Mouse (Mus musculus): ENCODE measurements around the gene Eno2. TPM values are rescaled to one million over a fixed set of nuclear protein-coding genes. Genes with fewer than 3 reads are reported as not detected.

The Eno2 gene
- polyA plus RNA-seq, 1 experiment from 2014 or later: 34.6 TPM

DNA sequence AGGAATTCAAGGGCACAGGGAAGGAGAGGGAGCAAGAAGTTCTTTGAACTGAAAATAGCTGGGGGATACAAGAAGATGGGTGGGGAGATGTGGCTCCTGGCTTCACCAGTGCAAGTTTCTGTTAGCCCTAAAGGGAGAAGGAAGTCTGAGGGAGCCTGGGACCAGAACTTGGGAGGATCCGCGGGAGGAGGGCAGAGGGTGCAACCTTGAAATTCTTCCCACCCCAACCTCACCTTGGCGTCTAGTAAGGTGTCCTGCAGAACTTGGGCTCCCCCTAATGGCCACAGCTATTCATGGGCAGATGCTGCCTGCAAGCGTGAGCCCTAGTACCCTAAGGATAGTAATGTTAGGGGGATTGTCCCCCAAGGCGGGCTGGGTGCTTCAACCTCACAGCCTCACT, 10.2 kb downstream of the Eno2 start:
- H3K4me3 ChIP-seq (ENCODE audit: low read depth, low read length): no peak overlapping the region
- WGBS: 3% methylated on average over 5 of the region's 5 CpGs
- no peaks in the 10 kb centered on the region for H3K36me3 ChIP-seq (ENCODE audit: control insufficient read depth, insufficient read depth, low read length)
- ATAC-seq (no peak), DNase-seq (ENCODE audit: low spot score) (peak; percentile 82)
- H3K9me3 ChIP-seq (replicated peaks; ENCODE audit: control insufficient read depth, low read length): no peaks in the 10 kb centered on the region
- H3K27ac ChIP-seq (ENCODE audit: low read depth, low read length): no peak overlapping the region
- peak overlapping the region; percentile 65 for H3K4me2 ChIP-seq (ENCODE audit: low read length)
- no peak overlapping the region for H3K9ac ChIP-seq (ENCODE audit: low read length)
- no peaks in the 10 kb centered on the region for H3K27me3 ChIP-seq (replicated peaks; ENCODE audit: control insufficient read depth, insufficient read depth, low read length)
- peaks cover 30% of the 10 kb centered on the region for H3K4me1 ChIP-seq (ENCODE audit: control insufficient read depth, insufficient read depth, low read length)

DNA sequence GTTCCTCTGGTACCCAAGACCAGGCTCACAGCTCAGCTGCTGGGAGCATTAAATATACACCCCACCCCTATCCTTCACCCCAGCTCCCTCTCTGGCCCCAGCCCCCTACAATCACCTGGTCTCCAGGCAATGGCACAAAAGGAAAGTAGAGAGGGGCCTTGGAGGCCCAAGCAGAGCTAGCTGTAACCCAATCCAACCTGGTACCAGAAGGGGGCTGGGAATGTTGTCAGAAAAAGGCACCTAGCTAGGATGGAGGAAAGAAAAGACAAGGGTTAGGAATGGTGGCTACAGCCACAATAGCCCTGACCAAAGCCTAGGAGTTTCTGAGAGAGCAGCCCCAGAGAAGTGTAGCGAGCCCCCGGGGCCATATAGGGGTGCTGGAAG, 10.6 kb downstream of the Eno2 start:
- ATAC-seq (no peak), DNase-seq (ENCODE audit: low spot score) (no peak)
- 51% methylated on average over 2 of the region's 2 CpGs for WGBS
- H3K36me3 ChIP-seq (ENCODE audit: control insufficient read depth, insufficient read depth, low read length): no peaks in the 10 kb centered on the region
- H3K27ac ChIP-seq (ENCODE audit: low read depth, low read length): peak overlapping the region; percentile 97
- no peak overlapping the region for H3K9ac ChIP-seq (ENCODE audit: low read length)
- peak overlapping the region; percentile 65 for H3K4me2 ChIP-seq (ENCODE audit: low read length)
- no peaks in the 10 kb centered on the region for H3K9me3 ChIP-seq (replicated peaks; ENCODE audit: control insufficient read depth, low read length)
- no peak overlapping the region for H3K4me3 ChIP-seq (ENCODE audit: low read depth, low read length)
- no peaks in the 10 kb centered on the region for H3K27me3 ChIP-seq (replicated peaks; ENCODE audit: control insufficient read depth, insufficient read depth, low read length)
- H3K4me1 ChIP-seq (ENCODE audit: control insufficient read depth, insufficient read depth, low read length): peaks cover 34% of the 10 kb centered on the region

DNA sequence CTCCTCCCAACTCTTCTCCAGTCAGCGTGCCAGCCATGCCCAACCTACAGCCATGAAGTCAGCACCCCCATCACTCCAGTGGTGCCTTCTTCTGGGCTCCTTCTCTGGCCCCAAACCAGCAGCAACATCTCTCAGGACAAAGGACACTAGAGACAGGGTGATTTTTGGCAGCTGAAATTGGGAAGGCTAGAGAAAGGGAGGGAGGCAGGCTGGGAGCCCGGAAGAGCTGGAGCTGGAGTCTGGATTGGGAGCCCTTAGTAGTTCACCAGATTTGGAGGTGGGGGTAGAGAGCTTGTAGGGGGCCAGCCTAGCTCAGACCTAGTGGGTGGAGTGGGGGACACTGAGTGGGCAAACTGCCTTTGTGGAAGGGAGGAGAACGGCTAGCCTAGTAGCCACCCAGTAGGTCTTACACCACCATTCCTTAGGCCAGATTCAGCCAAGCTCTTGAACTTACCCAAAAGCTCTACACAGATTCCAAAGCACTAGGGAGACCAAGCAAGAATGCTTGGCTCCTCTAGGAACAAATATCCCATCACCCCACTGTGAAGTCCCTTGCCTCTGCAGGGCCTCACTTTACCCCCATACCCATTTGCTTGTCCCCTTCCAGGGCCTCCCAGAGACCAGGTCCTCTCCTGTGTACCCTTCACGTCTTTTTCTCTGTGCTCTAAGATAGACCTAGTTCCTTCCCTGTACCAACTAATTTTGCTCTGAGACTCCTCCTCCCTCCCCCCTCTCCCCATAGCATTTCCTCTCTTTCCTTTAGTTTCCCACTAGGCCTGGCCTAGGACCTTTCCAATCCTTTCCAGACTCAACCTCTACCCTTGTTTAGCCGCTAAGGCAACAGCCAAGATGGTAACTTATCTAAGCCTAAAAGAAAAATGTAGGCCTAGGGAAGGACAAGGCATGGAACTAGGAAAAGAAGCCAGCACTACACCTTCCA, 11.3 kb downstream of the Eno2 start:
- WGBS: 21% methylated on average over 5 of the region's 5 CpGs
- Histone ChIP-seq H3K27me3 (replicated peaks; ENCODE audit: control insufficient read depth, insufficient read depth, low read length) (no peaks in the 10 kb centered on the region), H3K9me3 (replicated peaks; ENCODE audit: control insufficient read depth, low read length) (no peaks in the 10 kb centered on the region), H3K4me1 (ENCODE audit: control insufficient read depth, insufficient read depth, low read length) (peaks cover 39% of the 10 kb centered on the region), H3K4me2 (ENCODE audit: low read length) (peak overlapping the region; percentile 65), H3K27ac (ENCODE audit: low read depth, low read length) (peak overlapping the region; percentile 97), H3K36me3 (ENCODE audit: control insufficient read depth, insufficient read depth, low read length) (peaks cover 4% of the 10 kb centered on the region; the same call in 1 of the 2 replicates), H3K4me3 (ENCODE audit: low read depth, low read length) (peak overlapping the region; percentile 81), H3K9ac (ENCODE audit: low read length) (peak overlapping the region; percentile 96)
- peak; percentile 80 for DNase-seq (ENCODE audit: low spot score)
- ATAC-seq: peak; percentile 30

DNA sequence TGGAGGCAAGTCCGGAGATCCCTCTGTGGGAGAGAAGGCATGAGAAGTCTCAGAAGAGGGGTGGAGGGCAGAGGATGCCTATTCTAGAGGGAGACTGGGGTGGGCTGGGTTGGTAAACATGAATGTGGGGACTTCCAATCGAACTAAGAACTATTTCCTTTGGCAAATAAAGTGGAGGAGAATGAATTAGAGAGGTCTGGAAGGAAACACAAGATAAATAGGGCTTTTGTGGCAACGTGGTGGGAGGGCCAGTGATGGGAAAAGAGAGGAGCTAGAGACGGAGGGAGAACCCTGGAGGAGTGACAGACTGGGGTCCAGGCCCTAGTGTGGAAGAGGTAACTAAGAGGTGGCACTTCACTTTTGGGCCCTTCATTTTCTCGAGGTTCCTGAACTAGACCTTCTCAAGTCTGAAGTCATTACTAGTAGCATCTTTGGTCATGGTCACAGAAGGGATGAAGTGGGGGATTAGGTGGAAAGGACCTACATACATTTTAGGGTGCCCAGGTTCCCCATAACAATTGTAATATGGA, 12.1 kb downstream of the Eno2 start:
- Histone ChIP-seq H3K9ac (ENCODE audit: low read length) (peak overlapping the region; percentile 96), H3K4me2 (ENCODE audit: low read length) (peak overlapping the region; percentile 65), H3K9me3 (replicated peaks; ENCODE audit: control insufficient read depth, low read length) (no peaks in the 10 kb centered on the region), H3K36me3 (ENCODE audit: control insufficient read depth, insufficient read depth, low read length) (peaks cover 5% of the 10 kb centered on the region; the same call in 1 of the 2 replicates), H3K4me1 (ENCODE audit: control insufficient read depth, insufficient read depth, low read length) (peaks cover 39% of the 10 kb centered on the region), H3K27ac (ENCODE audit: low read depth, low read length) (peak overlapping the region; percentile 97), H3K27me3 (replicated peaks; ENCODE audit: control insufficient read depth, insufficient read depth, low read length) (no peaks in the 10 kb centered on the region), H3K4me3 (ENCODE audit: low read depth, low read length) (peak overlapping the region; percentile 81)
- DNase-seq (ENCODE audit: low spot score) (no peak), ATAC-seq (no peak)
- 2% methylated on average over 5 of the region's 5 CpGs for WGBS

DNA sequence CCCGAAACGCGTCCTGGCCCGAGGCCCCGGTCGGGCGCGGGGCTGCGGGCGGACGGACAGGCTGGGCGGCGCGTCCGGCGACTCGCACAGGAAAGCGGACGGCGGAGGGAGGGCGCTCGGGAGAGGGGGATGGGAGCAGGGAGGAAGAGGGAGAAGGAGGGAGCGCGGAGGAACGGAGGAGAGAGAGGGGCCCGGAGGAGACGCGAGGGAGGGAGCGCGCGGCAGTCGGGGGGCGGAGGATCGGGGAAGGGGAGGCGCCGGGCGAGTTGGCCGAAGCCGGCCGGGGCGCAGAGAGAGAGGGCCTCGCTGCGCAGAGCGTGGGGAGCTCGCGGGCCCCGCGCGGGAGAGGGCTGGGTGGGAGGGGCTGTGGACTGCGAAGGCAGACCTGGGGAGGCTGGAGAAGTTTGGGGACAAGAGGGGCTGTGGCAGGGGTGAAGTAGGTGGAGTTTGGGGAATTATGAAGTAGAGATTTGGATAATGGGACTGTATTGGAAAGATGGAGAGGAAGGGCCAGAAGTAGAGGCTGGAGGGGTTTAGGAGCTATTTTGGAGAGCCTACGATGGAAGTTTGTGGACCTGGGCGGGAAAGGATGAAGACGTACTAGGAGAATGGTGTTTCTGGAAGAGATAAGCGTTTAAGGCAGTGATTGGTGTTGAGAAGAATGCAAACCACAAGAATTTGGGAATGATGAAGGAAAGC, 12.7 kb downstream of the Eno2 start:
- WGBS: under 1% methylated on average over 51 of the region's 54 CpGs

DNA sequence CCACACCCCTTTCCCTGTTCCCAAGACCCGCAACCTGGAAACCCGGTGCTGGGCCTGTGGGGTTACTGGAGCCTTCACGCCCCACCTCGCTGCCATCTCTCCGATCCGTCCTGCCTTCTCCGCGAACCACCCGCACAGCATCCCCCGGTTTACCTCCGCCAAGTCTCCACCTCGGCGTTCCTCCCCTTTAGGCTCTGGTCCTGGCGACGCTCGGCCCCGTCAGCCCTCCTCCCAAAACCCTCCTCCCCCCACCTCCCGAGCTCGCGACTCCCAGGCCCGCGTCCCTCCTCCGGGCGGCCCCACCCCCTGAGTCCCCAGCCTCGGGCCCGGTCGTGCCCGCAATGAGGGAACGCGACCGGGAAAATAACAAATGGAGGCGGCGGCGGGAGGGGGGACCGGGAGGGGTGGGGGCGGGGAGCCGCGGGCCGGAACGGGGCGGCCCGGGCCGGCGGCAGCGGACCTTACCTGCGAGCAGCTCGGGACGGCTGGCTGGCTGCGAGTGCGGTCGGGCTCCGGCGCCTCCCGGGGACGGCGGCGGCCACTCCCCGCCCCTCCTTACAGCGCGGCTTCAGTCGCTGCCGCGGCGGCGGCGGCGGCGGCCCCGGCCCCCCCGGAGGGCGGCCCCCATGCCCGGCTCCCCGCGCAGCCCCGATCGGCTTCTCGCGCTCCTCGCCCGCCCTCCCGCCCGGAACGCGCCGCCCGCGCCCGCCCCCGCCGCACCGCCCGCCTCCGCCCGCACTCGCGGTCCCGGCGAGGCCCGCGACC, 13.5 kb downstream of the Eno2 start, which contains the start of the genes Gm45234 and Atn1:
Gene Gm45234, minus strand, starts transcription at position 191 of the 765 bp plus-strand sequence.
Gene Atn1, minus strand, starts transcription at position 694 of the 765 bp plus-strand sequence.
- Histone ChIP-seq H3K27me3 (replicated peaks; ENCODE audit: control insufficient read depth, insufficient read depth, low read length) (no peaks in the 10 kb centered on the region), H3K4me1 (ENCODE audit: control insufficient read depth, insufficient read depth, low read length) (peaks cover 39% of the 10 kb centered on the region), H3K36me3 (ENCODE audit: control insufficient read depth, insufficient read depth, low read length) (peaks cover 5% of the 10 kb centered on the region; the same call in 1 of the 2 replicates), H3K9me3 (replicated peaks; ENCODE audit: control insufficient read depth, low read length) (no peaks in the 10 kb centered on the region), H3K9ac (ENCODE audit: low read length) (peak within 1 kb of the TSS; percentile 96), H3K27ac (ENCODE audit: low read depth, low read length) (peak within 1 kb of the TSS; percentile 97), H3K4me2 (ENCODE audit: low read length) (peak within 1 kb of the TSS; percentile 65), H3K4me3 (ENCODE audit: low read depth, low read length) (peak within 1 kb of the TSS; percentile 81)
- peak; percentile 79 for DNase-seq (ENCODE audit: low spot score)
- ATAC-seq: peak; percentile 65
- WGBS: under 1% methylated on average over 42 of the region's 100 CpGs

More for the DNA sequence above, 12.7 kb downstream of the Eno2 start:
- no peaks in the 10 kb centered on the region for H3K27me3 ChIP-seq (replicated peaks; ENCODE audit: control insufficient read depth, insufficient read depth, low read length)
- H3K4me3 ChIP-seq (ENCODE audit: low read depth, low read length): peak overlapping the region; percentile 81
- ATAC-seq: peak; percentile 72
- peak overlapping the region; percentile 65 for H3K4me2 ChIP-seq (ENCODE audit: low read length)
- H3K36me3 ChIP-seq (ENCODE audit: control insufficient read depth, insufficient read depth, low read length): peaks cover 5% of the 10 kb centered on the region; the same call in 1 of the 2 replicates
- peaks cover 39% of the 10 kb centered on the region for H3K4me1 ChIP-seq (ENCODE audit: control insufficient read depth, insufficient read depth, low read length)
- peak overlapping the region; percentile 97 for H3K27ac ChIP-seq (ENCODE audit: low read depth, low read length)
- DNase-seq (ENCODE audit: low spot score): peak; percentile 85
- H3K9ac ChIP-seq (ENCODE audit: low read length): peak overlapping the region; percentile 96
- no peaks in the 10 kb centered on the region for H3K9me3 ChIP-seq (replicated peaks; ENCODE audit: control insufficient read depth, low read length)

DNA sequence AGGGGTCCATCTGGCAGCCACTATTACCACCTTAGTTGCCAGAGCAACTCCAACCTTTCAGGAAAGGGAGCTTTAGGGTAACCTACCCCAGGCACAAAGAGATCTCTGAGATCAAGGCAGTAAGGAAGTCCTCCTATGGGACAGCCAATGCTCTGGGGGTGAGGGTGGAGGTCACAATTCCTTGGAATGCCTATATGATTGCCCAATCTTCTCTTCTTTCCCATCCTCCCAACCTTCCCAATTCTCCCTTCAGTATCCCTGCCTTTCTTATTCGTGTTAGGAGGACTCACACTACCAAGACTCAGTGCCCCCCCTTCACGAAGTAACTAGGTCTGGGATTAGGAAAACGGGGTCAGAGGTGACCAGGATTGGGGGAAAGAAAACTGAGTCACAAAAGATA, 14.2 kb downstream of the Eno2 start:
- ATAC-seq: no peak
- DNase-seq (ENCODE audit: low spot score): no peak
- WGBS: 0% methylated on average over 3 of the region's 3 CpGs
- peak overlapping the region; percentile 65 for H3K4me2 ChIP-seq (ENCODE audit: low read length)
- no peaks in the 10 kb centered on the region for H3K27me3 ChIP-seq (replicated peaks; ENCODE audit: control insufficient read depth, insufficient read depth, low read length)
- peak overlapping the region; percentile 97 for H3K27ac ChIP-seq (ENCODE audit: low read depth, low read length)
- peak overlapping the region; percentile 81 for H3K4me3 ChIP-seq (ENCODE audit: low read depth, low read length)
- peaks cover 5% of the 10 kb centered on the region; the same call in 1 of the 2 replicates for H3K36me3 ChIP-seq (ENCODE audit: control insufficient read depth, insufficient read depth, low read length)
- peaks cover 39% of the 10 kb centered on the region for H3K4me1 ChIP-seq (ENCODE audit: control insufficient read depth, insufficient read depth, low read length)
- peak overlapping the region; percentile 96 for H3K9ac ChIP-seq (ENCODE audit: low read length)
- H3K9me3 ChIP-seq (replicated peaks; ENCODE audit: control insufficient read depth, low read length): no peaks in the 10 kb centered on the region

DNA sequence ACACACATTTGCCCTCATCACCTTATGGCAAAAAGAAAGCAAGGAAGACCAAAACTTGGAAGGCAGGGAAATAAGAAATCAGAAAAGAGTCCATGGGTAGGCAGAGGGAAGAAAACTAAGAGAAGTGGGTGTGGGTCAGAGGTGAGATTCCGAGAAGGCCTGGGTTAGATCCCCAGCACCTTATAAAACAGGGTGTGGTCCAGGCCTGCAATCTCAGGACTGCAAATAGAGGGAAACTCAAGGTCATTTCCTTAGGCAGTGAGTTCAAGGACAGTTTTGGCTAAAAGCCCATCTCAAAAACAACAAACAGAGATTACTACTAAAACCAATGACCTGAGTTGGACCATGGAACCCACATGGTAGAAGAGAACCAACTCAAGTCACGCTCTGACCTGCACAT, 15.6 kb downstream of the Eno2 start:
- Histone ChIP-seq H3K9me3 (replicated peaks; ENCODE audit: control insufficient read depth, low read length) (no peaks in the 10 kb centered on the region), H3K4me2 (ENCODE audit: low read length) (peak overlapping the region; percentile 1; the same call in 1 of the 2 replicates), H3K36me3 (ENCODE audit: control insufficient read depth, insufficient read depth, low read length) (peaks cover 17% of the 10 kb centered on the region), H3K9ac (ENCODE audit: low read length) (no peak overlapping the region), H3K4me3 (ENCODE audit: low read depth, low read length) (no peak overlapping the region), H3K4me1 (ENCODE audit: control insufficient read depth, insufficient read depth, low read length) (peaks cover 36% of the 10 kb centered on the region), H3K27me3 (replicated peaks; ENCODE audit: control insufficient read depth, insufficient read depth, low read length) (no peaks in the 10 kb centered on the region), H3K27ac (ENCODE audit: low read depth, low read length) (no peak overlapping the region)
- 95% methylated on average over 2 of the region's 2 CpGs for whole genome bisulfite sequencing
- no peak for DNase-seq (ENCODE audit: low spot score)
- ATAC-seq: no peak

Measured in forebrain, embryonic 14.5 days (tissue).